Mouse (Mus musculus): ENCODE measurements around the gene Ahdc1.

- no peak for TF ChIP-seq CTCF (IDR thresholded peaks at IDR 0.05; ENCODE audit: low read depth, low read length)
- no peak for TF ChIP-seq GATA1 (IDR thresholded peaks at IDR 0.05; ENCODE audit: borderline replicate concordance, low read length)
- no peak for TF ChIP-seq POLR2AphosphoS5 (IDR thresholded peaks at IDR 0.05; ENCODE audit: insufficient replicate concordance, low read depth, low read length)
- TF ChIP-seq TAL1 (conservative IDR thresholded peaks at IDR 0.05; ENCODE audit: low read depth, low read length): no peak
- TF ChIP-seq GATA2 (IDR thresholded peaks at IDR 0.05; ENCODE audit: borderline replicate concordance, low read depth, low read length): no peak
Observed at GRCm38 (mm10) chr4:132977597-132977996, 33.5 kb upstream of the Ahdc1 start.

Data from G1E (cell line).